8 mouse cellular contexts compared by ENCODE assay signal in the genomic region with DNA sequence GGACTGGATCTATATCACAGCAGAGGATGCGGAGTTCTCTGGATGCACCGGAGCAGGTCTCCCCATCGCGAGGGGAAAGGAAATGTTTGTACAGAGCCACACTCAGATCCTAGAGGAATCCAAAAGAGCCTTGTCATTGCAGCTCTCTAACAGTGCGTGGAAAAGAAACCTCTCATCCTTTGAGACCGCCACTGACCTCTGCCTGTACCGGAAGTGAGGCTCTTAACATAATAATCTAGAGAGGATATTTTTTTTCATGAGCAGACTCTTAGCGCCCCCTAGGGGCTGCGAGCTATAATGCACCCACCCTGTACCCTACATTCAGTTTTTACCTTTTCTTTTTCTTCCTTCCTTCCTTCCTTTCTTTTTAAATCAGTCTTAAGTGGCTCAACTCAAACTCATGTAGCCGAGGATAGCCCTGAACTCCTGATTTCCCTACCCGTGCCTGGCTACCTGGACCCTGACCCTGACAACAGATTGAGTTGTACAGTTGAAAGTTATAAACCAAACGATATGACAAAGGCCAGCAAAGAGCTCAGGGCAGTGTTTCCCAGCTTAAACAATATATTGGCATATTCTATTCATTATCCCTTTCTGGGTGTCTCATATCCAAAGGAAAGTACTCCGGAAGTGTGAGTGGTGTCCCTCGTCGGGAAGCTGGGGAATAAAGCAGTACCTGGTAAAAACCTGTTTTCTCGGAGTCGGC. TPM values are rescaled to one million over a fixed set of nuclear protein-coding genes. Genes with fewer than 3 reads are reported as not detected.
DNase-seq lines count a peak whose midpoint lies in the region; ATAC-seq and TF ChIP-seq lines count a peak whose summit lies in the region.
"Had no signal": no experiment of that assay in that cellular context is flagged by ENCODE, and none has a peak within 500 bp of the region (broad histone marks: within the 10 kb centered on the region; RNA-seq: fewer than 3 reads in every experiment).

No protein-coding gene starts in this region.

- no peak for ATAC-seq in heart, embryonic 16.5 days (replicated peaks; ENCODE audit: extremely low read depth, insufficient read depth, low FRiP score)

- peak; percentile 85 to 97 for TF ChIP-seq CTCF in CH12.LX (conservative IDR thresholded peaks at IDR 0.05 in 1 of 2, IDR thresholded peaks at IDR 0.05 in 1 of 2; ENCODE audit: low read depth in 2 of 2, low read length in 2 of 2)

- WGBS in heart, embryonic 16.5 days = 52% methylated on average over 17 of the region's 17 CpGs

- H3K27me3 ChIP-seq in CH12.LX (replicated peaks) = no peaks in the 10 kb centered on the region
- no peaks in the 10 kb centered on the region for H3K27me3 ChIP-seq in heart, embryonic 16.5 days (ENCODE audit: control insufficient read depth, insufficient read depth, low read length)

- dilution Hi-C loops in CH12.LX (cut with MboI; ENCODE audit: extremely low pct_ligation_motif_present, extremely low pct_unique_long_range_greater_than_20kb, low sequenced_read_pairs) = no loop called here

- 0 out of 2 replicates have a peak, but pooled peaks cover 2% of the 10 kb centered on the region for H3K79me2 ChIP-seq in CH12.LX (replicated peaks; ENCODE audit: control insufficient read depth, extremely low read depth, insufficient read depth, poor library complexity, severe bottlenecking)

- no peak overlapping the region for H3K4me3 ChIP-seq in CH12.LX (replicated peaks in 1 of 3; ENCODE audit: low read depth in 2 of 3, low read length in 2 of 3, poor library complexity in 1 of 3)
- H3K4me3 ChIP-seq in heart, embryonic 16.5 days (ENCODE audit: low read length) = no peak overlapping the region

- peaks cover 10 to 40% of the 10 kb centered on the region in 2 experiments for H3K36me3 ChIP-seq in CH12.LX (replicated peaks in 1 of 2; ENCODE audit: control insufficient read depth in 1 of 2, insufficient read depth in 1 of 2, low read length in 1 of 2)
- no peaks in the 10 kb centered on the region for H3K36me3 ChIP-seq in heart, embryonic 16.5 days (ENCODE audit: control insufficient read depth, insufficient read depth)

- in situ Hi-C loops in CH12.LX (cut with MboI; ENCODE audit: low pct_ligation_motif_present, low pct_unique_long_range_greater_than_20kb, low sequenced_read_pairs) = no loop called here

- no peak overlapping the region for H3K4me2 ChIP-seq in CH12.LX (ENCODE audit: insufficient read depth, low read depth, poor library complexity, severe bottlenecking)
- H3K4me2 ChIP-seq in heart, embryonic 16.5 days (ENCODE audit: low read depth, low read length) = peak overlapping the region; percentile 29

- peak; percentile 63 for DNase-seq in CH12.LX (ENCODE audit: extremely low read depth)
- DNase-seq in ZHBTc4 (ENCODE audit: low read depth, low spot score) = peak; percentile 43
- DNase-seq in embryo, embryonic 11 days = peak; percentile 66
- peak; percentile 34 for DNase-seq in layer of hippocampus, adult 9-11 months
- peak; percentile 60 to 73 for DNase-seq in lung, postnatal 4 days
- DNase-seq in right cerebral cortex, postnatal 4 days = peak; percentile 56

- no peak for TF ChIP-seq POLR2A in CH12.LX (IDR thresholded peaks at IDR 0.05; ENCODE audit: low read depth, low read length)

- no peak overlapping the region for H3K9ac ChIP-seq in CH12.LX (ENCODE audit: insufficient read depth, low read depth)
- H3K9ac ChIP-seq in heart, embryonic 16.5 days (ENCODE audit: low read length) = peak overlapping the region; percentile 4; the same call in 1 of the 2 replicates

- TF ChIP-seq EP300 in CH12.LX (IDR thresholded peaks at IDR 0.05; ENCODE audit: low read length) = no peak

- H3K27ac ChIP-seq in CH12.LX (ENCODE audit: insufficient read depth, low read depth) = no peak overlapping the region
- H3K27ac ChIP-seq in heart, embryonic 16.5 days (ENCODE audit: low read length) = peak overlapping the region; percentile 36

- peak; percentile 69 for TF ChIP-seq RAD21 in CH12.LX (IDR thresholded peaks at IDR 0.05; ENCODE audit: low read depth, low read length)

- peaks cover 6 to 39% of the 10 kb centered on the region in 2 experiments for H3K4me1 ChIP-seq in CH12.LX (ENCODE audit: control insufficient read depth in 1 of 2, insufficient read depth in 2 of 2)
- peaks cover 15% of the 10 kb centered on the region for H3K4me1 ChIP-seq in heart, embryonic 16.5 days (ENCODE audit: control insufficient read depth, insufficient read depth, low read length)

- peaks cover 4% of the 10 kb centered on the region for H3K9me3 ChIP-seq in CH12.LX (replicated peaks; ENCODE audit: low read length)
- H3K9me3 ChIP-seq in heart, embryonic 16.5 days (replicated peaks; ENCODE audit: control insufficient read depth, low read length) = no peaks in the 10 kb centered on the region

TF ChIP-seq in CH12.LX, 34 proteins besides CTCF, POLR2A, EP300 and RAD21:
- TF ChIP-seq POLR2AphosphoS2 (IDR thresholded peaks at IDR 0.05; ENCODE audit: low read depth, low read length) (0 out of 2 replicates have a peak, but pooled peaks have one; percentile 14), SMC3 (IDR thresholded peaks at IDR 0.05; ENCODE audit: low read depth, low read length) (peak; percentile 45), MAX (IDR thresholded peaks at IDR 0.05; ENCODE audit: low read length) (no peak), E2F4 (IDR thresholded peaks at IDR 0.05; ENCODE audit: insufficient replicate concordance, low read depth, low read length) (no peak), KAT2A (IDR thresholded peaks at IDR 0.05; ENCODE audit: insufficient replicate concordance, low read length) (no peak), HCFC1 (IDR thresholded peaks at IDR 0.05; ENCODE audit: low read depth, low read length) (0 out of 2 replicates have a peak, but pooled peaks have one; percentile 16), ELF1 (IDR thresholded peaks at IDR 0.05; ENCODE audit: low read depth, low read length) (peak; percentile 54), ZNF384 (IDR thresholded peaks at IDR 0.05; ENCODE audit: low read depth, low read length) (peak; percentile 90)

RNA-seq across cellular contexts. Expression of a gene that starts 3.4 kb away (rescaled TPM):
- total RNA-seq in CH12.LX (2012; rRNA removed) = 13.4 and 14.2 TPM in 2 replicates
- total RNA-seq in CH12.LX (2014; rRNA removed) = 13.8 and 15.3 TPM in 2 replicates
- polyA plus RNA-seq in CH12.LX (2012; ENCODE audit: insufficient read length, low read depth) = 13.8 and 16.1 TPM in 2 replicates
- 12.5 and 13.0 TPM in 2 replicates for polyA plus RNA-seq in heart, embryonic 16.5 days (2015; fragmentation: Nextera tagmentation; extraction: Ambion mirVana)

RNA-seq across cellular contexts. Expression of a gene that starts 13.6 kb away (rescaled TPM):
- total RNA-seq in CH12.LX (2012; rRNA removed) (0.88 and 0.89 TPM in 2 replicates), CH12.LX (2014; rRNA removed) (0.45 and 0.75 TPM in 2 replicates)
- polyA plus RNA-seq in CH12.LX (2012; ENCODE audit: insufficient read length, low read depth) = 6.6 and 6.8 TPM in 2 replicates
- 6.6 and 7.9 TPM in 2 replicates for polyA plus RNA-seq in heart, embryonic 16.5 days (2015; fragmentation: Nextera tagmentation; extraction: Ambion mirVana)

RNA-seq across cellular contexts. Expression of a gene that starts 56.8 kb away (rescaled TPM):
- total RNA-seq in CH12.LX (2012; rRNA removed) = 0.08 and 0.17 TPM in 2 replicates
- not detected in 2 replicates for total RNA-seq in CH12.LX (2014; rRNA removed)
- polyA plus RNA-seq in CH12.LX (2012; ENCODE audit: insufficient read length, low read depth) = 0.03 TPM in 1 of 2 replicates, not detected in the other
- 0.40 and 0.56 TPM in 2 replicates for polyA plus RNA-seq in heart, embryonic 16.5 days (2015; fragmentation: Nextera tagmentation; extraction: Ambion mirVana)
- total RNA-seq: hematopoietic stem cell, adult 5-6 weeks had no signal
